Comparison of ENCODE assay signal across 17 mouse cellular contexts in genomic region chr1:57511902-57512301, GRCm38 (mm10).
"Had no signal": no experiment of that assay in that cellular context is flagged by ENCODE, and none has a peak within 500 bp of the region (broad histone marks: within the 10 kb centered on the region; RNA-seq: fewer than 3 reads in every experiment).

No protein-coding gene starts in this region.

- H3K36me3 ChIP-seq: limb, embryonic 10.5 days; limb, embryonic 13.5 days; liver, embryonic 15.5 days; midbrain, embryonic 15.5 days; neural tube, embryonic 13.5 days had no signal

- H3K9ac ChIP-seq: limb, embryonic 13.5 days; liver, embryonic 15.5 days; midbrain, embryonic 15.5 days; neural tube, embryonic 13.5 days had no signal

- H3K4me1 ChIP-seq: limb, embryonic 10.5 days; liver, embryonic 15.5 days; midbrain, embryonic 15.5 days; neural tube, embryonic 13.5 days had no signal

- H3K9me3 ChIP-seq: limb, embryonic 10.5 days; liver, embryonic 15.5 days; midbrain, embryonic 15.5 days; neural tube, embryonic 13.5 days had no signal

- H3K27ac ChIP-seq: layer of hippocampus, adult 2 months; limb, embryonic 10.5 days; limb, embryonic 13.5 days; liver, embryonic 15.5 days; midbrain, embryonic 15.5 days; neural tube, embryonic 13.5 days had no signal

- ATAC-seq: midbrain, embryonic 15.5 days had no signal

- H3K27me3 ChIP-seq: limb, embryonic 13.5 days; liver, embryonic 15.5 days; midbrain, embryonic 15.5 days; neural tube, embryonic 13.5 days had no signal

- H3K4me2 ChIP-seq: limb, embryonic 13.5 days; liver, embryonic 11.5 days; liver, embryonic 15.5 days; midbrain, embryonic 11.5 days; midbrain, embryonic 15.5 days; neural tube, embryonic 13.5 days had no signal

- DNase-seq: kidney, adult 11 months; kidney, adult 9 months; kidney, postnatal 14 days; lung, adult 2 months; lung, postnatal 14 days; lung, postnatal 4 days; thymus, adult 2 months; thymus, postnatal 25 days had no signal

- H3K4me3 ChIP-seq: layer of hippocampus, adult 2 months; limb, embryonic 10.5 days; limb, embryonic 13.5 days; liver, embryonic 15.5 days; midbrain, embryonic 15.5 days; myocyte; neural tube, embryonic 13.5 days had no signal
